Mouse (Mus musculus): ENCODE measurements around the gene Cgnl1. TPM values are rescaled to one million over a fixed set of nuclear protein-coding genes. Genes with fewer than 3 reads are reported as not detected.
A peak's percentile ranks its signal among the peaks of the same experiment; 100 is the strongest.

The Cgnl1 gene
- total and polyA plus RNA-seq, 2 experiments from 2014 or later: 4.9 to 5.7 TPM

DNA sequence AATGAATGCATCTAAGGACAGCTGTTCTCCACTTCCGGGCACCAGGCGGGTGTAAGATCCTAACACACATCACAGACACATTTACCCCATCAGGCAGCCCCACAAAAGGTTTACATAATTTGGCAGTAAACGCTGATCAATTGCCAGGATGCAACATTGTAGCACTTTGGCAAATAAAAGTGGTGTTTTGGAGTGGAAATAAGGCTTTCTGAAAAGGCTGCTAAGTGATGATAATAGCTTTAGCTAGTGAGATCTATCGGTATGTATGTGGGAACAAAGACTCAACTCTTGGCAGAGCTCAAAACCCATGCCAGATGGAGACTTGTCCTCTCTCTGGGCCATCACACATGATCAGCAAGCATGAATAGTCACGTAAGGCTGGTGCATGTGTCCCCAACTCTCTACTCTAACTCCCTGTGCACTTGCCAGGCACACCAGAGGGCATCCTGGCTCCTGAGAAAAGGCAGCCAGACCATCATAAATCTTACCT lies 42.5 kb downstream of the Cgnl1 start:
- WGBS: 66% methylated on average over 5 of the region's 5 CpGs
- H3K4me3 ChIP-seq (ENCODE audit: low read depth, low read length): no peak overlapping the region
- H3K4me2 ChIP-seq (ENCODE audit: low read depth, low read length, poor library complexity, severe bottlenecking): no peak overlapping the region
- H3K9me3 ChIP-seq (ENCODE audit: low read length): no peaks in the 10 kb centered on the region
- H3K27me3 ChIP-seq (ENCODE audit: insufficient read depth, low read length): no peaks in the 10 kb centered on the region
- no peaks in the 10 kb centered on the region for H3K36me3 ChIP-seq (ENCODE audit: insufficient read depth, low read length)
- no peak overlapping the region for H3K9ac ChIP-seq (replicated peaks; ENCODE audit: low read length, poor library complexity, severe bottlenecking)
- DNase-seq (ENCODE audit: low spot score) (peak; percentile 87), ATAC-seq (ENCODE audit: low FRiP score) (no peak; the same call in 1 of the 2 replicates)
- H3K27ac ChIP-seq (ENCODE audit: low read depth, low read length): no peak overlapping the region
- 0 out of 2 replicates have a peak, but pooled peaks cover 6% of the 10 kb centered on the region for H3K4me1 ChIP-seq (ENCODE audit: insufficient read depth, low read length)
- no peak for TF ChIP-seq CTCF (IDR thresholded peaks at IDR 0.05)

DNA sequence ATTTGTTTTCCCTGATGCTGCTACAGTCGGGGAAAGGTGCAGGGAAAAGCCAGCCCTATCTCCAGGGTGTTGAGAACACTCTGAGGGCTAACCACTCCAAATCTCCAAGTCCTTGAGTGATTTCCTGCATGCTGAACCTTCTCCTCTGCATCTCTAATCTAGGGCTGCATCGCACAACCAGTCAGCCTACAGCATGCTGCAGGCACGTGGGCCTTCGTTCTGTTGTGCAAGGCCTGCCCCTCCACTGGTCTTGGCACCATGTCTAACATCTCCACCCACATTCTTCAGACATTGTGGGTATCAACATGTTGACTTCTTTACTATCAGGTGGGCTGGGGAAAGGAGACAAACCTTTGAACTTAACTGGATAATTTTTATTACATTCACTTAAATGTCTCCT lies 44.2 kb downstream of the Cgnl1 start:
- ATAC-seq (ENCODE audit: low FRiP score) (no peak), DNase-seq (ENCODE audit: low spot score) (no peak)
- Histone ChIP-seq H3K27ac (ENCODE audit: low read depth, low read length) (no peak overlapping the region), H3K4me1 (ENCODE audit: insufficient read depth, low read length) (0 out of 2 replicates have a peak, but pooled peaks cover 6% of the 10 kb centered on the region), H3K27me3 (ENCODE audit: insufficient read depth, low read length) (no peaks in the 10 kb centered on the region), H3K9ac (replicated peaks; ENCODE audit: low read length, poor library complexity, severe bottlenecking) (no peak overlapping the region), H3K9me3 (ENCODE audit: low read length) (no peaks in the 10 kb centered on the region), H3K36me3 (ENCODE audit: insufficient read depth, low read length) (no peaks in the 10 kb centered on the region), H3K4me2 (ENCODE audit: low read depth, low read length, poor library complexity, severe bottlenecking) (no peak overlapping the region), H3K4me3 (ENCODE audit: low read depth, low read length) (no peak overlapping the region)
- no peak for TF ChIP-seq CTCF (IDR thresholded peaks at IDR 0.05)
- WGBS: 87% methylated on average over 4 of the region's 4 CpGs

DNA sequence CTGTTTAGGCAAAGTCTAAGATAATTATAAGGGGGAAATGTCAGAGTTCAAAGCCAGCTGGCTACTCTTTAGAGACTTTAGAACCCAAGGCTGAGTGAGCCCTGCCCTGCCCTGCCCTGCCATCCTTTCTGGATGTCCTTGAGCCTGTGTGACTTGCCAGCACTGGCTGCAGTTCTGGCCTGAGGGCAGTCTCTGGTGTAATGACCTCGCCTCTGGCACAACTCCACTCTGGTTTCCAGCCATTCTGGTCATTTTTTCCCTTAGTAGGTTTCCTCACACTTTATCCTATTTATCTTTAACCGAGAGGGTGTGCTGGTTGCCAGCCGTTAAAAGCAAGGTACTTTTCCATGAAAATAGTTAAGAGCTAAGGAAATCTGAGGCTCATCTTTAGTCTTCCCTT lies 45.3 kb downstream of the Cgnl1 start:
- no peak overlapping the region for H3K4me3 ChIP-seq (ENCODE audit: low read depth, low read length)
- no peak overlapping the region for H3K27ac ChIP-seq (ENCODE audit: low read depth, low read length)
- ATAC-seq (ENCODE audit: low FRiP score): no peak
- H3K4me1 ChIP-seq (ENCODE audit: insufficient read depth, low read length): 0 out of 2 replicates have a peak, but pooled peaks cover 6% of the 10 kb centered on the region
- H3K36me3 ChIP-seq (ENCODE audit: insufficient read depth, low read length): no peaks in the 10 kb centered on the region
- no peak overlapping the region for H3K4me2 ChIP-seq (ENCODE audit: low read depth, low read length, poor library complexity, severe bottlenecking)
- no peaks in the 10 kb centered on the region for H3K27me3 ChIP-seq (ENCODE audit: insufficient read depth, low read length)
- no peak for TF ChIP-seq CTCF (IDR thresholded peaks at IDR 0.05)
- no peaks in the 10 kb centered on the region for H3K9me3 ChIP-seq (ENCODE audit: low read length)
- DNase-seq (ENCODE audit: low spot score): no peak
- no peak overlapping the region for H3K9ac ChIP-seq (replicated peaks; ENCODE audit: low read length, poor library complexity, severe bottlenecking)
- WGBS: 87% methylated on average over 3 of the region's 3 CpGs

DNA sequence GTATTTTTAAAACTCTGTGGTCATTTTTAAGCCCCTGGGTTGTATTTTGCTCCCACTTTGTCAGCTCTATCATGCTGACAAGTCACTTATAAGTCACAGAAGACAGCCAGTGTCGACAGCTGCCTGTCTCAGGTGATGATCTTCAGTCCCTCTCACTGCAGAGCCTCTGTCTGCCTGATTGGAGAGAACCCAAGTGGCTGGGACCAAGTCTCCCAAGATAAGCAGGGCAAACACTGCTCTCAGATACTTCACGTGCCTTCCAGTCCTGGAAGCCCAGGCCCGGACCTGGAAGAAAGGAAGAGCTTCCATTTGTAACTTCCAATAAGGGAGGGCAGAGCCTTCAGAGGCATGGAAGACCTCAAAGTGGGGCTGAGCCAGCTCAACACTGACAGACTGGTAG lies 49.0 kb downstream of the Cgnl1 start:
- no peaks in the 10 kb centered on the region for H3K9me3 ChIP-seq (ENCODE audit: low read length)
- ATAC-seq (ENCODE audit: low FRiP score): no peak
- H3K27ac ChIP-seq (ENCODE audit: low read depth, low read length): no peak overlapping the region

GRCm38 (mm10) chr9:71716995-71717394 lies 54.4 kb downstream of the Cgnl1 start:
- no peak for TF ChIP-seq CTCF (IDR thresholded peaks at IDR 0.05)
- 69% methylated on average over 5 of the region's 5 CpGs for WGBS

More for the DNA sequence above, 49.0 kb downstream of the Cgnl1 start:
- Histone ChIP-seq H3K9ac (replicated peaks; ENCODE audit: low read length, poor library complexity, severe bottlenecking) (no peak overlapping the region), H3K4me2 (ENCODE audit: low read depth, low read length, poor library complexity, severe bottlenecking) (no peak overlapping the region), H3K27me3 (ENCODE audit: insufficient read depth, low read length) (no peaks in the 10 kb centered on the region), H3K4me1 (ENCODE audit: insufficient read depth, low read length) (no peaks in the 10 kb centered on the region), H3K36me3 (ENCODE audit: insufficient read depth, low read length) (no peaks in the 10 kb centered on the region), H3K4me3 (ENCODE audit: low read depth, low read length) (no peak overlapping the region)
- 78% methylated on average over 3 of the region's 3 CpGs for WGBS
- DNase-seq (ENCODE audit: low spot score): no peak
- no peak for TF ChIP-seq CTCF (IDR thresholded peaks at IDR 0.05)

DNA sequence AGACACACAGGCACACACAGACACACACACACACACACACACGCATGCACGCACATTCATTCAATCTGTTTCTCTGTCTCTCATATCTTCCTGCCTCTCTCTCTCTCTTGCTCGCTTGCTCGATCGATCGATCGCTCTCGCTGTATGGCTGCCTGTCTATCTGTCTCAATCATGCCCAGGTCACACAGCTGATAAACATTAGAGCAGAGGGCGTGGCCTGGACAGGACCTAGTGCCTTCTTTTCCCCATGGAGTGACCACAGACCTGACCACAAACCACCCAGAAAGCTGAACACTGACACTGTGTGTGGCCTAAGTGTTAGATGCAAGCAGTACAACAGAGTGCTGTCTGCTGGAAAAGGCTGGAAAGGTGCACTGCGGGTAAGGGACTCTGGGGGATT lies 60.6 kb downstream of the Cgnl1 start:
- 89% methylated on average over 10 of the region's 10 CpGs for WGBS
- no peak for ATAC-seq (ENCODE audit: low FRiP score)
- no peak for DNase-seq (ENCODE audit: low spot score)

More at GRCm38 (mm10) chr9:71716995-71717394, 54.4 kb downstream of the Cgnl1 start:
- Histone ChIP-seq H3K4me3 (ENCODE audit: low read depth, low read length) (no peak overlapping the region), H3K4me1 (ENCODE audit: insufficient read depth, low read length) (no peaks in the 10 kb centered on the region), H3K27ac (ENCODE audit: low read depth, low read length) (no peak overlapping the region), H3K4me2 (ENCODE audit: low read depth, low read length, poor library complexity, severe bottlenecking) (no peak overlapping the region), H3K9me3 (ENCODE audit: low read length) (no peaks in the 10 kb centered on the region), H3K27me3 (ENCODE audit: insufficient read depth, low read length) (no peaks in the 10 kb centered on the region), H3K36me3 (ENCODE audit: insufficient read depth, low read length) (no peaks in the 10 kb centered on the region), H3K9ac (replicated peaks; ENCODE audit: low read length, poor library complexity, severe bottlenecking) (no peak overlapping the region)
- DNase-seq (ENCODE audit: low spot score): no peak
- no peak for ATAC-seq (ENCODE audit: low FRiP score)

More for the DNA sequence above, 60.6 kb downstream of the Cgnl1 start:
- H3K9me3 ChIP-seq (ENCODE audit: low read length): no peaks in the 10 kb centered on the region
- H3K27ac ChIP-seq (ENCODE audit: low read depth, low read length): no peak overlapping the region
- H3K36me3 ChIP-seq (ENCODE audit: insufficient read depth, low read length): no peaks in the 10 kb centered on the region
- no peak overlapping the region for H3K4me3 ChIP-seq (ENCODE audit: low read depth, low read length)
- H3K4me1 ChIP-seq (ENCODE audit: insufficient read depth, low read length): no peaks in the 10 kb centered on the region
- TF ChIP-seq CTCF (IDR thresholded peaks at IDR 0.05): no peak
- H3K27me3 ChIP-seq (ENCODE audit: insufficient read depth, low read length): no peaks in the 10 kb centered on the region
- H3K4me2 ChIP-seq (ENCODE audit: low read depth, low read length, poor library complexity, severe bottlenecking): no peak overlapping the region
- no peak overlapping the region for H3K9ac ChIP-seq (replicated peaks; ENCODE audit: low read length, poor library complexity, severe bottlenecking)

Data from midbrain, postnatal 0 days (tissue).